Mouse (Mus musculus) gastrocnemius, postnatal 25 days (tissue): ENCODE results near the gene Platr17. TPM values are rescaled to one million over a fixed set of nuclear protein-coding genes. Genes with fewer than 3 reads are reported as not detected.
A peak's percentile ranks its signal among the peaks of the same experiment; 100 is the strongest.

ENCODE experiments used
- DNase-seq: peaks from one replicate; pipeline ENCODE4 v3.0.0; 2022
- total RNA-seq, 2 experiments: library from RNA; stranded (reverse); gene quantifications; 1 replicate in 1 of 2; 2 replicates in 1 of 2; pipeline ENCODE4 v1.2.3; 2021

Platr17 gene
- total RNA-seq, 2 experiments from 2014 or later = not detected

GRCm38 (mm10) chr17:33919351-33920281 lies 14.7 kb downstream of the Platr17 start:
- peak; percentile 81 for DNase-seq

GRCm38 (mm10) chr17:33920282-33921097 lies 15.6 kb downstream of the Platr17 start:
- DNase-seq = peak; percentile 67

- no peak for DNase-seq
Measured at GRCm38 (mm10) chr17:33921361-33921760, 16.4 kb downstream of the Platr17 start.

GRCm38 (mm10) chr17:33924577-33925283 lies 19.8 kb downstream of the Platr17 start:
- no peak for DNase-seq

GRCm38 (mm10) chr17:33925406-33926116 lies 20.6 kb downstream of the Platr17 start:
- DNase-seq = no peak

- no peak for DNase-seq
Measured at GRCm38 (mm10) chr17:33926207-33926932, 21.4 kb downstream of the Platr17 start.

GRCm38 (mm10) chr17:33928251-33928947 lies 23.5 kb downstream of the Platr17 start:
- no peak for DNase-seq

- DNase-seq = peak; percentile 91
Measured at GRCm38 (mm10) chr17:33929371-33930279, 24.7 kb downstream of the Platr17 start, which contains the start of gene Rgl2. Gene Rgl2, plus strand, starts transcription at chr17:33929543.

- no peak for DNase-seq
Measured at GRCm38 (mm10) chr17:33930280-33931158, 25.6 kb downstream of the Platr17 start.

GRCm38 (mm10) chr17:33931159-33931866 lies 26.4 kb downstream of the Platr17 start:
- DNase-seq = no peak

- DNase-seq = no peak
Measured at GRCm38 (mm10) chr17:33931947-33932346, 27.0 kb downstream of the Platr17 start.

GRCm38 (mm10) chr17:33932448-33932847 lies 27.5 kb downstream of the Platr17 start:
- DNase-seq = no peak

- no peak for DNase-seq
Measured at GRCm38 (mm10) chr17:33932970-33933369, 28.0 kb downstream of the Platr17 start.

- DNase-seq = no peak
Measured at GRCm38 (mm10) chr17:33935422-33936055, 30.6 kb downstream of the Platr17 start.

GRCm38 (mm10) chr17:33936993-33937392 lies 32.1 kb downstream of the Platr17 start:
- DNase-seq = no peak

- DNase-seq = no peak
Measured at GRCm38 (mm10) chr17:33938783-33939182, 33.8 kb downstream of the Platr17 start.
